Mouse (Mus musculus) hindbrain, embryonic 11.5 days (tissue): Measurements from ENCODE around the gene Bptf. TPM values are rescaled to one million over a fixed set of nuclear protein-coding genes. Genes with fewer than 3 reads are reported as not detected.

Experiments
- polyA plus RNA-seq: library from polyadenylated mRNA; unstranded; fragments of >200 nt; fragmentation: Nextera tagmentation; extraction: Ambion mirVana; gene quantifications from 2 replicates; pipeline ENCODE4 v1.2.1, GENCODE M21; 2014

Gene Bptf
- polyA plus RNA-seq, 1 experiment from 2014 or later, result 55.1 TPM

Other genes starting within 250 kb of the Bptf start
- gene Smurf2, start 211.4 kb downstream of the Bptf start, polyA plus RNA-seq, result 19.0 and 25.0 TPM in 2 replicates
- 581 and 643 TPM in 2 replicates for gene Kpna2, start 132.6 kb downstream of the Bptf start, polyA plus RNA-seq
- 2.7 and 3.3 TPM in 2 replicates for gene 1810010H24Rik, start 106.4 kb downstream of the Bptf start, polyA plus RNA-seq
- gene Nol11, start 57.3 kb upstream of the Bptf start, polyA plus RNA-seq, result 65.8 and 76.3 TPM in 2 replicates